Mouse (Mus musculus) liver, embryonic 16.5 days (tissue): Measurements from ENCODE around the gene Rin2. TPM values are rescaled to one million over a fixed set of nuclear protein-coding genes. Genes with fewer than 3 reads are reported as not detected.

Source experiments
- ATAC-seq: fragments of 200-750 bp; cut with Nextera tagmentation; 2 replicates; pipeline ENCODE4 v1.8.0; 2017; ENCODE audit warnings: low read depth, mild to moderate bottlenecking, moderate number of reproducible peaks, moderate library complexity
- H3K27ac ChIP-seq: fragments of 300-500 bp; sonication (generic); 2 replicates; pipeline ENCODE4 v1.5.1; 2014; ENCODE audit warnings: mild to moderate bottlenecking, low read length
- H3K27me3 ChIP-seq: fragments of 300-500 bp; sonication (generic); 2 replicates; pipeline ENCODE4 v1.6.1; 2014; ENCODE audit warnings: low read depth, low read length, mixed read lengths; ENCODE audit not compliant: control insufficient read depth, insufficient read depth
- H3K36me3 ChIP-seq: fragments of 300-500 bp; sonication (generic); 2 replicates; pipeline ENCODE4 v1.6.1; 2014; ENCODE audit warnings: mild to moderate bottlenecking; ENCODE audit not compliant: control insufficient read depth, insufficient read depth
- H3K4me1 ChIP-seq: fragments of 300-500 bp; sonication (generic); 2 replicates; pipeline ENCODE4 v1.6.1; 2014; ENCODE audit warnings: low read depth, low read length, mixed read lengths; ENCODE audit not compliant: control insufficient read depth
- H3K4me2 ChIP-seq: fragments of 300-500 bp; sonication (generic); 2 replicates; pipeline ENCODE4 v1.6.1; 2014; ENCODE audit warnings: low read depth, low read length, mixed read lengths
- H3K4me3 ChIP-seq: fragments of 300-500 bp; sonication (generic); 2 replicates; pipeline ENCODE4 v1.5.1; 2014; ENCODE audit warnings: low read depth, mild to moderate bottlenecking, low read length
- H3K9ac ChIP-seq: fragments of 300-500 bp; sonication (generic); 2 replicates; pipeline ENCODE4 v1.6.1; 2014; ENCODE audit warnings: low read depth, low read length
- H3K9me3 ChIP-seq: fragments of 300-500 bp; sonication (generic); replicated peaks from 2 replicates; pipeline ENCODE4 v1.6.1; 2016; ENCODE audit warnings: low read length; ENCODE audit not compliant: control insufficient read depth
- WGBS: fragments of 180-500 bp; shearing (Covaris S2); extraction: QIAGEN DNeasy Blood & Tissue Kit; methylation state at CpG from one replicate; pipeline ENCODE4 v1.1.7; 2014; ENCODE audit not compliant: insufficient replicate concordance; 5-methylcytosine and 5-hydroxymethylcytosine counted together
- polyA plus RNA-seq: library from polyadenylated mRNA; unstranded; fragments of >200 nt; fragmentation: Nextera tagmentation; extraction: Ambion mirVana; gene quantifications from 2 replicates; pipeline ENCODE4 v1.2.1, GENCODE M21; 2015

Gene Rin2
- polyA plus RNA-seq, 1 experiment from 2014 or later, result 2.6 TPM

- Histone ChIP-seq H3K27me3 (peaks cover 2% of the 10 kb centered on the region; the same call in 1 of the 2 replicates), H3K4me3 (no peak overlapping the region), H3K9me3 (no peaks in the 10 kb centered on the region), H3K36me3 (no peaks in the 10 kb centered on the region), H3K4me2 (no peak overlapping the region), H3K27ac (no peak overlapping the region), H3K4me1 (no peaks in the 10 kb centered on the region; the same call in 1 of the 2 replicates), H3K9ac (no peak overlapping the region)
- WGBS, result 66% methylated on average over 3 of the region's 3 CpGs
- no peak for ATAC-seq
Measured at GRCm38 (mm10) chr2:145830417-145830816, 155.4 kb downstream of the Rin2 start.

- Histone ChIP-seq H3K36me3 (no peaks in the 10 kb centered on the region), H3K4me1 (no peaks in the 10 kb centered on the region), H3K4me2 (no peak overlapping the region), H3K9me3 (no peaks in the 10 kb centered on the region), H3K27ac (no peak overlapping the region), H3K4me3 (no peak overlapping the region), H3K9ac (no peak overlapping the region), H3K27me3 (no peaks in the 10 kb centered on the region)
- no peak for ATAC-seq
- 25% methylated on average over 17 of the region's 17 CpGs for WGBS
Measured at GRCm38 (mm10) chr2:145831949-145832835, 157.2 kb downstream of the Rin2 start.

- WGBS, result 36% methylated on average over 5 of the region's 5 CpGs
- Histone ChIP-seq H3K36me3 (no peaks in the 10 kb centered on the region), H3K9me3 (no peaks in the 10 kb centered on the region), H3K27ac (no peak overlapping the region), H3K4me2 (no peak overlapping the region), H3K27me3 (no peaks in the 10 kb centered on the region), H3K4me1 (no peaks in the 10 kb centered on the region), H3K9ac (no peak overlapping the region), H3K4me3 (no peak overlapping the region)
- no peak for ATAC-seq
Measured at GRCm38 (mm10) chr2:145832836-145833221, 157.8 kb downstream of the Rin2 start.

- Histone ChIP-seq H3K9ac (no peak overlapping the region), H3K27ac (no peak overlapping the region), H3K27me3 (no peaks in the 10 kb centered on the region), H3K4me3 (no peak overlapping the region), H3K9me3 (no peaks in the 10 kb centered on the region), H3K4me1 (no peaks in the 10 kb centered on the region), H3K36me3 (no peaks in the 10 kb centered on the region), H3K4me2 (no peak overlapping the region)
- no peak for ATAC-seq
- WGBS, result 59% methylated on average over 3 of the region's 3 CpGs
Measured at GRCm38 (mm10) chr2:145833341-145833740, 158.3 kb downstream of the Rin2 start.

GRCm38 (mm10) chr2:145835920-145836319, 160.9 kb downstream of the Rin2 start:
- no peak for ATAC-seq
- 64% methylated on average over 1 of the region's 1 CpGs for WGBS
- Histone ChIP-seq H3K9ac (no peak overlapping the region), H3K36me3 (no peaks in the 10 kb centered on the region), H3K4me2 (no peak overlapping the region), H3K9me3 (no peaks in the 10 kb centered on the region), H3K4me3 (no peak overlapping the region), H3K27me3 (no peaks in the 10 kb centered on the region), H3K4me1 (no peaks in the 10 kb centered on the region), H3K27ac (no peak overlapping the region)

- Histone ChIP-seq H3K36me3 (no peaks in the 10 kb centered on the region), H3K9ac (no peak overlapping the region), H3K27ac (no peak overlapping the region), H3K4me2 (no peak overlapping the region), H3K4me1 (no peaks in the 10 kb centered on the region), H3K9me3 (no peaks in the 10 kb centered on the region), H3K4me3 (no peak overlapping the region), H3K27me3 (no peaks in the 10 kb centered on the region)
- 56% methylated on average over 3 of the region's 3 CpGs for WGBS
- no peak for ATAC-seq
Measured at GRCm38 (mm10) chr2:145838675-145839074, 163.7 kb downstream of the Rin2 start.

GRCm38 (mm10) chr2:145839565-145840315, 164.7 kb downstream of the Rin2 start:
- 75% methylated on average over 9 of the region's 9 CpGs for WGBS
- ATAC-seq, result no peak
- no peak overlapping the region for H3K27ac ChIP-seq
- no peak overlapping the region for H3K4me3 ChIP-seq
- H3K27me3 ChIP-seq, result no peaks in the 10 kb centered on the region
- H3K9me3 ChIP-seq, result no peaks in the 10 kb centered on the region
- no peaks in the 10 kb centered on the region for H3K4me1 ChIP-seq
- no peaks in the 10 kb centered on the region for H3K36me3 ChIP-seq
- H3K9ac ChIP-seq, result no peak overlapping the region
- no peak overlapping the region for H3K4me2 ChIP-seq

- no peak overlapping the region for H3K4me2 ChIP-seq
- no peak overlapping the region for H3K9ac ChIP-seq
- H3K27me3 ChIP-seq, result no peaks in the 10 kb centered on the region
- H3K4me3 ChIP-seq, result no peak overlapping the region
- no peaks in the 10 kb centered on the region for H3K36me3 ChIP-seq
- no peaks in the 10 kb centered on the region for H3K4me1 ChIP-seq
- no peak overlapping the region for H3K27ac ChIP-seq
- no peaks in the 10 kb centered on the region for H3K9me3 ChIP-seq
- no peak for ATAC-seq
- WGBS, result 59% methylated on average over 3 of the region's 3 CpGs
Measured at GRCm38 (mm10) chr2:145840320-145840719, 165.3 kb downstream of the Rin2 start.
